Mouse (Mus musculus) monocyte, adult 5-6 weeks (primary cell): ENCODE data around the gene Ist1. TPM values are rescaled to one million over a fixed set of nuclear protein-coding genes. Genes with fewer than 3 reads are reported as not detected.

ENCODE experiments used
- ATAC-seq: fragments of 153-309, 156-312 bp; replicated peaks from 2 replicates; pipeline ENCODE4 v1.8.0; 2017; ENCODE audit warnings: mild to moderate bottlenecking; ENCODE audit not compliant: low TSS enrichment, insufficient number of reproducible peaks, severe bottlenecking, poor library complexity, low FRiP score
- total RNA-seq: library from RNA; stranded (forward); fragments of 200-1000, 200-491, 200-594 nt; gene quantifications from 3 replicates; pipeline ENCODE4 v1.2.3, GENCODE M21; 2017

The Ist1 gene
- 139 to 149 TPM (median 144 TPM) in 3 replicates for total RNA-seq

DNA sequence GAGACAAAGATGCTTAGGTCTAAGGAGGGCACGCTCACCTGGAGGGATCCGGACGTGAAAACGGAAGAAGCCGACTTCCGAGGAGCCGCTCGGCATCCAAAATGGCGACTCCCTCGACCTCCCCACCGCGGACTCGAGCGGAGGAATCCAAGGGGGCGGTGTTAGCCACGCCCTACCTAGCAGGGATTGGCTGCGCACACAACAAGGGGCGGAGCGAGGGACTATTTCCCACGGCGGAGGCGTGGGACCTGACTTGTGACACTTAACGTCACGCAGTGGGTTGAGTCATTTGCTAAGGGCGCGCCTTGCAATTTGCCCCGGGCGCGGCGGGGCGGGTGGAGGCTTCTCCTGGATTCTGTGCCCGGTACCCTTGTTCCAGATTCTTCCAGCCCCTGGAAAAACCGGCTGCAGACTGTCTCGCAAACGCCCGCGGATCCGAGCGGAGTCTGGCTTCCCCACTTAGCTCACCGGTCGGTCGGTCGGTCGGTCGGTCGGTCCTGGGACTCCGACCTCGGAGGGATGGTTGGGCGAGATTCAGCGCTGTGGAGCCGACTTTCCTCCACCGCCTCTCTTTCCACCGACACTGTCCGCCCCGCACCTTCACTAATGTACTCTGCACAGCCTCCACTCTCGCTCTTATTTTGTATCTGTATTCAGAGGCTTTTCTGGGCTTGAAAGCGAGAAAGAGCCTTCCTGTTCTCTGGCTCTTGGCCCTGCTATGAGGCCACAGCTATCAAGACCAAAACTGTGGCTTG lies at the start of gene Ist1:
Ist1 (minus strand) TSS at position 115 of the 755 bp plus-strand sequence.
- ATAC-seq, result peak; percentile 97

- ATAC-seq, result no peak
Measured at GRCm38 (mm10) chr8:109738049-109738380, 45.0 kb upstream of the Ist1 start.

- ATAC-seq, result peak; percentile 92
Measured at GRCm38 (mm10) chr8:109737237-109738048, 44.4 kb upstream of the Ist1 start, which contains the start of gene Atxn1l. Gene Atxn1l (minus strand): TSS chr8:109737739.

- 0 out of 2 replicates have a peak, but pooled peaks have one; percentile 4 for ATAC-seq
Measured at GRCm38 (mm10) chr8:109736819-109737218, 43.8 kb upstream of the Ist1 start.

- no peak for ATAC-seq
Measured at GRCm38 (mm10) chr8:109734018-109734417, 41.0 kb upstream of the Ist1 start.

DNA sequence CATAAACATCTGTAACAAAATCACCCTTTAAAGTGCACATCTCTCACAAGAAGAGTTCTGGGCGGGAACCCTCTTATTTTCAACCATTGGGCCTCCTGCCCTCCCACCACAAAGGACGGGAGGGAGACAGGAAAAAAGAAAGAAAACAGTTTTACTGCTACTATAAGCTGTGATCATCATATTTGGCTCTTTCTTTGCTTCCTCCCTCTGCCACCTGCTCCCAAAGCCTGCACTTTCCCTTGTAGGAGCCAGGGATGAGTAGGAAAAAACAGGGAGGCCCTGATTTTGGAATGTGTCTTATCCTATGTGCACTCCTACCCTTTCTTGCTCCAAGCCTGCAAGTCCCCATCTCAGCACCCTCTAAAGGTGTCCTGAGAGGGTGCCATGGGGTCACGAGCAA lies 38.0 kb upstream of the Ist1 start:
- no peak for ATAC-seq

GRCm38 (mm10) chr8:109725106-109725505 lies 32.0 kb upstream of the Ist1 start:
- no peak for ATAC-seq

GRCm38 (mm10) chr8:109714961-109715360 lies 21.9 kb upstream of the Ist1 start:
- no peak for ATAC-seq

DNA sequence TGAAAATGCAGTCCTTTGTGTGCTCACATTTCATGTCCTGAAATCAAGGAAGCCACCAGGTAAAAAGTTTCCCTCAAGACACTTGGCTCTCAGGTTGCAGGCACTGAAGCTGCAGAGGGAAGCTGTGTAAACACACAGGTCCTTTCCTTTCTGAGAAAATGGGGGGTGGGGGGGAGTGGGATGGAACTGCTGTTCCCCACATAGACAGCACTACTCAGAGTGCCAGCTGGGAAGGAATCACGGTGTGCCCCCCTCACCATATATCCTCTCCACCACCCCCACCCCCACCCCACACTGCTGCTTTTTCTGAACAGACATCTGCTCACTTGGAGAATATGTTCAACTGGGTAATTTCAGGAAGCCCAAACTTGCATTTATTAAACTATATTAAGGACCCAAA lies 19.5 kb upstream of the Ist1 start:
- no peak for ATAC-seq

DNA sequence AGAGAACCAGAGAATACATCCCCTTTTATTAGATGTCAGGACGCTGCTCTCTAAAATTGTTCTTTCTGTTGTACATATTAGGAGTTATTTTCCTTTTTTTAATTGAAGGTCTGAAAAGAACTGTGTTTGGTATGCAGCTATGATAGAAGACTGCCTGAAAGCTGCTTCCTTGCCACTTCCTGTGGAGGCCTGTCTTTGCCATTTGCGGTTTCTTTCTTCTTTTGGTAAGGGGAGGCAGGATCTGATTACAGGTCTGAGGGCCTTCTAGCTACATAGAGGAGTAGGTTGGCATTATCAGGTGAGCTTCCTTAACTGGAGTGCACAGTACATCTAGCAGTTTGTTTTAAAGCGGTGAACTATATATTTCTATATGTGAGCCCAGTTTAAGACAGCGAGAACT lies 14.9 kb upstream of the Ist1 start:
- no peak for ATAC-seq

- ATAC-seq, result peak; percentile 68
Measured at GRCm38 (mm10) chr8:109706874-109707237, 13.8 kb upstream of the Ist1 start.

DNA sequence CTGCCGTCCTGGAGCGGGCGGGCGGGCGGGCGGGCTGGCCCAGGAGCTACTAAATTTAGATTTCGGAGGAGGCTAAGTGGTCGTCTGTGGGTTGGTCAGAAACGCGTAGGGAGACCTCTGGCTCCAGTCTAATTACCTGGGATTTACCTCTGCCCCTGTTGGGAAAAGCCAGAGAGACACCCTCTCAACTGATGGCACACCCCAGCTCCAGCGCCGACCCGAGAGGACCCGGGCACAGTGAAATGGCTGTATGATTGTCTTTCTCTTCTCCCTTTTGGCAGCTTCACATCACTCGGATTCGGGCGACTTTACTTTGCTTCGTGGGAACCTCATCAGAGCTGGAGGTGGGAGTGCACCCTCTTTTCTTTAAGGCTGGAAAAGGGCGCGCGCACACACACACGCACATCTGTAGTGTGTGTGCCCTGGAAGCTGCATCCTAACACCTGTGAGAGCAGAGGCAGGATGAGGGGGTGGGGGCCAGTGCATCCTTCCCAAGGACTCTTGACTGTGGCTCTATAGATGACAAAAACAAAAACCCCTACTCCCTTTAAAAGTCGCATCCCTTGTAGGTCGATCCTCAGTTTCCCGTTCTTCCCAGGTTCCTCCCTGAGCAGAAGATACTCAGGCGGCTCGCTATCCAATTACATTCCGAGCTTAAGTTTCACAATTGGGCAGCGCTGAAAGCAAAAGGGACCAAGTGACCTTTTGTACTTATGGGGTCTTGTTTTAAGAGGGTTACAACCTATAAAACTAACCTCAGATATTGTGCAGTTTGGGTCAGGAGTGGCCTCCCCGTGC lies 13.2 kb upstream of the Ist1 start:
- ATAC-seq, result no peak

- peak; percentile 61 for ATAC-seq
Measured at GRCm38 (mm10) chr8:109705320-109706075, 12.4 kb upstream of the Ist1 start, which contains the start of gene Zfp821. Gene Zfp821 (plus strand): TSS chr8:109705546.

DNA sequence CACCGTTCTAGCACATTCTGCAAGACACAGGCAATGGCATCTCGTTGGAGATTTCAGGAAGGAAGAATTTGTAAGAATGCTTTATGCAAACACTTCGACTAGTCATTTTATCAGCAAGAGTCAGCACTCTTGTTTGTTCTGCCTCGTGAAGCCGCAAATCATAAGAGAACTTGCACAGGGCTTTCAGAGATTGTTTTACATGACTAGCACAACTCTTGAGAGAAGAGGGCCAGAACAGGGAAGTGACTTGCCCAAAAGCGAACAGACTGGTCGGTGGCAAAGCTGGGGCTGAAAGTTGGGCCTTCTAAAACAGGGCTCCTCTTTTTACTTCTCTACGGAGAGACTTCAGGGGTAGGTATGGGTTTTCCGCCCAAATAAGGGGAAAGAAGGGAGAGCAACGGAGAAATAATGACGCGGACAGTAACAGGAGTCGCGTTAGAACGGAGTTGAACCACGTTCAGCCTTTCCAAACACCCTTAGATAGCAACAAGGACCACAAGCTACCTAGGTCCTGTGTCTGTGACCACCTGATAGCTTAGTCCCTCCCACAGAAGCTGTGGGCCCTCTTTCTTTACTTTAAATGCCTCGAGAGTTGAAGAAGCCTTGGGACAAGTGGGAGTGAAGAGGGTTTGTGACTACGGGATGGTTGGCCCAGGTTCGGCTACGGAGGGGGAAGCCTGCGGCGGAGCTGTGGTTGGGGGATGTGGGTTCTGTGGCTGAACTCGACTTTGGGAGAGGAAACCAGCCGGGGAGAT lies 11.7 kb upstream of the Ist1 start:
- peak; percentile 36; the same call in 1 of the 2 replicates for ATAC-seq

GRCm38 (mm10) chr8:109698477-109698876 lies 5.4 kb upstream of the Ist1 start:
- ATAC-seq, result no peak

- no peak for ATAC-seq
Measured at GRCm38 (mm10) chr8:109697754-109698153, 4.7 kb upstream of the Ist1 start.

DNA sequence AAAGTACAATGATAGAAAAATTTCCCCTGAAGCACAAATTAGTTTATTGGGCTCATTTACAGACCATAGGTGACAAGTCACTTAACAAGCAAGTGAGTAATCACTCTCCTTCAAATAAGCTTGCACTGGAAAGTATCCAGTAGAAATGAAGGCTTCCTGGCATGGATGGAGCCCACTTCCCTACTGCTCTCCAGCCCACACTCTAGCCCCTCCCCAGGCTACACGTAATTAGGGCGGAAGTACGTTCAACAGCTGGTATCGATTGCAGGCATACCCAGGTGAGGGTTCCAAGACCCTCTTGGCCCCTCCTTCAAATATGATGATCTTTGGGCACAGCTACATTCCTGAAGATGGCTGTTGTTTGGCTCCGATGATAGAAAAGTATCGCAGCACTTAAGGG lies 1.1 kb upstream of the Ist1 start:
- peak; percentile 18; the same call in 1 of the 2 replicates for ATAC-seq
